Comparison of ENCODE assay signal across 16 mouse cellular contexts in the genomic region with DNA sequence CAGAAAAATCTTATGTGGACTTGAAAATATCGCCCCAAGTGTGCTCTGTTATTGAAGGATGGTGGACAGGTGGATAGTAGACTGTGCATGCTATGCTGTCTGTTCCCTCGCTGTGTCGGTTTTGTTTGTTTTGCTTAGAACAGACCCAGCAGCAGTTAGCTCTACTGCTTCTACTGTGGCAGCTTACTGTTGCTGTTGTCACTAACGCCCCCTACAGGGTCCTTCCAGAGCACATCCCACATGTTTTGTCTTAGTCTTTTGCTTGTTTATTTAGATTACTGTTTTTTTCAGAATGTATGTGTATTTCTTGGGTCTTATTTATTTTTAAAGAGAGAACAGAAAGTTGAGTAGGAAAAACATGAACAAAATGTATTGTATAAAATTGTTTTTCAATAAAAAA. TPM values are rescaled to one million over a fixed set of nuclear protein-coding genes. Genes with fewer than 3 reads are reported as not detected.
DNase-seq lines count a peak whose midpoint lies in the region; ATAC-seq and TF ChIP-seq lines count a peak whose summit lies in the region.
"Had no signal": no experiment of that assay in that cellular context is flagged by ENCODE, and none has a peak within 500 bp of the region (broad histone marks: within the 10 kb centered on the region; RNA-seq: fewer than 3 reads in every experiment).

No protein-coding gene starts in this region.

- H3K4me3 ChIP-seq in liver, postnatal 0 days (ENCODE audit: low read depth, low read length) = no peak overlapping the region
- H3K4me3 ChIP-seq in liver, embryonic 11.5 days (ENCODE audit: low read depth, low read length) = no peak overlapping the region
- H3K4me3 ChIP-seq: embryonic facial prominence, embryonic 13.5 days; liver, embryonic 15.5 days; midbrain, embryonic 12.5 days had no signal

- peak; percentile 34 for TF ChIP-seq CTCF in liver, postnatal 0 days (IDR thresholded peaks at IDR 0.05; ENCODE audit: low read depth)

- WGBS in liver, postnatal 0 days (ENCODE audit: insufficient replicate concordance) = 75% methylated on average over 4 of the region's 4 CpGs
- WGBS in liver, embryonic 11.5 days = 74% methylated on average over 4 of the region's 4 CpGs

- peaks cover 69% of the 10 kb centered on the region for H3K36me3 ChIP-seq in liver, postnatal 0 days (replicated peaks; ENCODE audit: insufficient read depth, low read length)
- peaks cover 34% of the 10 kb centered on the region for H3K36me3 ChIP-seq in liver, embryonic 11.5 days (ENCODE audit: control insufficient read depth, insufficient read depth, low read length)

- H3K9me3 ChIP-seq in liver, postnatal 0 days (ENCODE audit: low read length) = no peaks in the 10 kb centered on the region
- H3K9me3 ChIP-seq in liver, embryonic 11.5 days (ENCODE audit: control insufficient read depth, low read length) = no peaks in the 10 kb centered on the region
- H3K9me3 ChIP-seq: embryonic facial prominence, embryonic 13.5 days; liver, embryonic 15.5 days; midbrain, embryonic 12.5 days had no signal

- H3K4me2 ChIP-seq in liver, postnatal 0 days (ENCODE audit: low read depth, low read length) = no peak overlapping the region
- H3K4me2 ChIP-seq in liver, embryonic 11.5 days = no peak overlapping the region
- H3K4me2 ChIP-seq: embryonic facial prominence, embryonic 13.5 days; liver, embryonic 15.5 days; midbrain, embryonic 12.5 days had no signal

- no peak overlapping the region for H3K27ac ChIP-seq in liver, postnatal 0 days (ENCODE audit: low read depth)
- no peak overlapping the region for H3K27ac ChIP-seq in liver, embryonic 11.5 days (ENCODE audit: low read depth, low read length)
- H3K27ac ChIP-seq: embryonic facial prominence, embryonic 13.5 days; liver, embryonic 15.5 days; midbrain, embryonic 12.5 days had no signal

- no peak for TF ChIP-seq EP300 in liver, postnatal 0 days (IDR thresholded peaks at IDR 0.05; ENCODE audit: low read depth)

- no peak for ATAC-seq in liver, postnatal 0 days
- ATAC-seq in liver, embryonic 11.5 days (replicated peaks; ENCODE audit: low FRiP score) = no peak
- peak; percentile 63 for ATAC-seq in megakaryocyte progenitor cell, adult 5-6 weeks (replicated peaks; ENCODE audit: poor library complexity)
- ATAC-seq: forebrain, embryonic 14.5 days had no signal

- no peaks in the 10 kb centered on the region for H3K4me1 ChIP-seq in liver, postnatal 0 days (ENCODE audit: insufficient read depth)
- H3K4me1 ChIP-seq in liver, embryonic 11.5 days (replicated peaks; ENCODE audit: control insufficient read depth, insufficient read depth, low read length) = no peaks in the 10 kb centered on the region
- H3K4me1 ChIP-seq: embryonic facial prominence, embryonic 13.5 days; midbrain, embryonic 12.5 days had no signal

- no peaks in the 10 kb centered on the region for H3K27me3 ChIP-seq in liver, postnatal 0 days (ENCODE audit: insufficient read depth, low read length)
- H3K27me3 ChIP-seq in liver, embryonic 11.5 days (replicated peaks; ENCODE audit: control insufficient read depth, insufficient read depth, low read length) = no peaks in the 10 kb centered on the region
- H3K27me3 ChIP-seq: embryonic facial prominence, embryonic 13.5 days; liver, embryonic 15.5 days; midbrain, embryonic 12.5 days had no signal

- no peak overlapping the region for H3K9ac ChIP-seq in liver, postnatal 0 days (replicated peaks)
- no peak overlapping the region for H3K9ac ChIP-seq in liver, embryonic 11.5 days (ENCODE audit: low read depth, low read length)
- H3K9ac ChIP-seq: embryonic facial prominence, embryonic 13.5 days; liver, embryonic 15.5 days; midbrain, embryonic 12.5 days had no signal

- peak; percentile 8 for DNase-seq in embryo, embryonic 11 days
- no peak for DNase-seq in embryo, embryonic 9.5 days (ENCODE audit: extremely low spot score)
- no peak for DNase-seq in liver, postnatal 0 days
- no peak for DNase-seq in liver, embryonic 11.5 days (ENCODE audit: low spot score)
- peak; percentile 42 for DNase-seq in ES-CJ7 (ENCODE audit: low read depth, low spot score)
- no peak for DNase-seq in urinary bladder, postnatal 14 days (ENCODE audit: low spot score)
- no peak for DNase-seq in urinary bladder, postnatal 10 days (ENCODE audit: low spot score)
- DNase-seq: cerebellum, adult 2 months; heart, adult 11 months had no signal

RNA-seq across cellular contexts. Expression of a gene that starts 8.2 kb away (rescaled TPM):
- 152 and 155 TPM in 2 replicates for polyA plus RNA-seq in liver, postnatal 0 days (2015; fragmentation: Nextera tagmentation; extraction: Ambion mirVana)
- polyA plus RNA-seq in liver, embryonic 11.5 days (2014; fragmentation: Nextera tagmentation; extraction: Ambion mirVana) = 232 and 235 TPM in 2 replicates
- 250 and 261 TPM in 2 replicates for total RNA-seq in megakaryocyte progenitor cell, adult 5-6 weeks (2015)
- total RNA-seq in megakaryocyte progenitor cell, adult 5-6 weeks (2017) = 165 and 178 TPM in 2 replicates

RNA-seq across cellular contexts. Expression of a gene that starts 26.9 kb away (rescaled TPM):
- polyA plus RNA-seq in liver, postnatal 0 days (2015; fragmentation: Nextera tagmentation; extraction: Ambion mirVana) = 0.09 and 0.21 TPM in 2 replicates
- polyA plus RNA-seq in liver, embryonic 11.5 days (2014; fragmentation: Nextera tagmentation; extraction: Ambion mirVana) = 0.23 and 0.29 TPM in 2 replicates
- 0.10 TPM in 1 of 2 replicates, not detected in the other for total RNA-seq in megakaryocyte progenitor cell, adult 5-6 weeks (2015)
- total RNA-seq in megakaryocyte progenitor cell, adult 5-6 weeks (2017) = 0.07 and 0.54 TPM in 2 replicates
- total RNA-seq: adrenal gland, adult 18-20 months; hematopoietic stem cell, adult 5-6 weeks had no signal
- polyA plus RNA-seq: cerebellum, adult 2 months had no signal

RNA-seq across cellular contexts. Expression of a gene that starts 34.2 kb away (rescaled TPM):
- polyA plus RNA-seq in liver, postnatal 0 days (2015; fragmentation: Nextera tagmentation; extraction: Ambion mirVana) = 4.9 and 6.6 TPM in 2 replicates
- polyA plus RNA-seq in liver, embryonic 11.5 days (2014; fragmentation: Nextera tagmentation; extraction: Ambion mirVana) = 11.3 and 12.7 TPM in 2 replicates
- total RNA-seq in megakaryocyte progenitor cell, adult 5-6 weeks (2015) = 20.2 and 20.4 TPM in 2 replicates
- 16.8 and 17.2 TPM in 2 replicates for total RNA-seq in megakaryocyte progenitor cell, adult 5-6 weeks (2017)

Comparison
In these comparisons a context has a peak if more than half of its experiments do, and no peak if none do; other contexts are left out.
1. DNase-seq: peak in embryo, embryonic 11 days (single experiment) and ES-CJ7 (single experiment); none in embryo, embryonic 9.5 days (single experiment), liver, postnatal 0 days (single experiment), liver, embryonic 11.5 days (single experiment), urinary bladder, postnatal 14 days (single experiment) and urinary bladder, postnatal 10 days (single experiment).